Mouse (Mus musculus): ENCODE data around the gene Tlr6. TPM values are rescaled to one million over a fixed set of nuclear protein-coding genes. Genes with fewer than 3 reads are reported as not detected.

Gene Tlr6
- polyA plus RNA-seq, 1 experiment from 2014 or later, result 0.25 TPM

DNA sequence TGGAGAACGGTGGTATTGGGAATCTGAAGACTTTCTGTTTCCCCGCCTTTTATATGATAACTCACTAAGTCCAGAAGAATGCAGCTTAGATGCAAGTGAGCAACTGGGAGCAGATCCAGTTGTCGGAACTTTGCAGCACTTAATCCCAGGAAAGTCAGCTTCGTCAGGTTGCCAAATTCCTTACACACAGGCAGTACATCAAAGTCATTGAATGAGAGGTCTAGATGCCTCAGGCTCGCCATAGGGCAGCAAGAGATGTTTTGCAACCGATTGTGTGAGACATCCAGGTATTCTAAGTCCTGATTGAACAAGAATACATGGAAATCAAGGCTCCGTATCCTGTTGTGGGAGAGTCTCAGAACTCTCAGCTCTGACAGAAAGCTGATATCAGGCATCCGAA is 5.0 kb downstream of the Tlr6 start:
- H3K27me3 ChIP-seq (replicated peaks; ENCODE audit: control insufficient read depth, insufficient read depth, low read length), result no peaks in the 10 kb centered on the region
- ATAC-seq, result no peak
- no peak overlapping the region for H3K4me3 ChIP-seq (ENCODE audit: low read length)
- 79% methylated on average over 8 of the region's 8 CpGs for WGBS
- H3K27ac ChIP-seq (ENCODE audit: low read depth, low read length), result no peak overlapping the region
- no peak overlapping the region for H3K9ac ChIP-seq (ENCODE audit: low read depth, low read length)
- no peaks in the 10 kb centered on the region for H3K36me3 ChIP-seq (ENCODE audit: control insufficient read depth, insufficient read depth, low read length)
- no peaks in the 10 kb centered on the region for H3K4me1 ChIP-seq (ENCODE audit: control insufficient read depth, insufficient read depth, low read depth, low read length)
- no peaks in the 10 kb centered on the region for H3K9me3 ChIP-seq (ENCODE audit: control insufficient read depth, low read length)
- no peak overlapping the region for H3K4me2 ChIP-seq (ENCODE audit: low read length)

GRCm38 (mm10) chr5:64951486-64951885 is 8.4 kb downstream of the Tlr6 start:
- WGBS, result 90% methylated on average over 5 of the region's 5 CpGs
- Histone ChIP-seq H3K36me3 (ENCODE audit: control insufficient read depth, insufficient read depth, low read length) (no peaks in the 10 kb centered on the region), H3K4me3 (ENCODE audit: low read length) (no peak overlapping the region), H3K9me3 (ENCODE audit: control insufficient read depth, low read length) (no peaks in the 10 kb centered on the region), H3K4me1 (ENCODE audit: control insufficient read depth, insufficient read depth, low read depth, low read length) (no peaks in the 10 kb centered on the region), H3K9ac (ENCODE audit: low read depth, low read length) (no peak overlapping the region), H3K4me2 (ENCODE audit: low read length) (no peak overlapping the region), H3K27me3 (replicated peaks; ENCODE audit: control insufficient read depth, insufficient read depth, low read length) (no peaks in the 10 kb centered on the region), H3K27ac (ENCODE audit: low read depth, low read length) (no peak overlapping the region)
- no peak for ATAC-seq

DNA sequence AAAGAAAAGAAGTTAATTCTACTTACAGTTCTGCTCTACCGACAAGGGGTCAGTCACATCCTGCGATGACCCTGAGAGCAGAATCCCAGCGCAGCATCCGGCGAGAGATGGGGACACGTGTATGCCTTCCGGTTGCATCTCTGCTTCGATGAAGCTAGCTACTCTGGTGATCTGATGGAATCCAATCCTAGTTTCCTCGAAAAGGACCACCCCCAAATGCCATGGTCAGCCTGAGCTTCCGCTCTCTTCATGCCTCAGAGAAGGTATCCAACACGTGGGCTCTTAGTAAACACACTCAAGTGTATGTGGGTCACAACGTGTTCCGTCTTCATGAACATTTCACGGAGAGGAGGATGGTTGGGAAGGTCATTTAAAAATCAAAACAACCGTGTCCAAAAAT is 27.1 kb downstream of the Tlr6 start:
- Histone ChIP-seq H3K27ac (ENCODE audit: low read depth, low read length) (no peak overlapping the region), H3K27me3 (replicated peaks; ENCODE audit: control insufficient read depth, insufficient read depth, low read length) (no peaks in the 10 kb centered on the region), H3K9me3 (ENCODE audit: control insufficient read depth, low read length) (no peaks in the 10 kb centered on the region), H3K4me2 (ENCODE audit: low read length) (no peak overlapping the region), H3K4me3 (ENCODE audit: low read length) (no peak overlapping the region), H3K36me3 (ENCODE audit: control insufficient read depth, insufficient read depth, low read length) (no peaks in the 10 kb centered on the region), H3K9ac (ENCODE audit: low read depth, low read length) (no peak overlapping the region), H3K4me1 (ENCODE audit: control insufficient read depth, insufficient read depth, low read depth, low read length) (no peaks in the 10 kb centered on the region)
- WGBS, result 91% methylated on average over 15 of the region's 15 CpGs
- no peak for ATAC-seq

GRCm38 (mm10) chr5:64932215-64932614 is 27.7 kb downstream of the Tlr6 start:
- Histone ChIP-seq H3K4me2 (ENCODE audit: low read length) (no peak overlapping the region), H3K36me3 (ENCODE audit: control insufficient read depth, insufficient read depth, low read length) (no peaks in the 10 kb centered on the region), H3K4me3 (ENCODE audit: low read length) (no peak overlapping the region), H3K9me3 (ENCODE audit: control insufficient read depth, low read length) (no peaks in the 10 kb centered on the region), H3K27ac (ENCODE audit: low read depth, low read length) (no peak overlapping the region), H3K9ac (ENCODE audit: low read depth, low read length) (no peak overlapping the region), H3K27me3 (replicated peaks; ENCODE audit: control insufficient read depth, insufficient read depth, low read length) (no peaks in the 10 kb centered on the region), H3K4me1 (ENCODE audit: control insufficient read depth, insufficient read depth, low read depth, low read length) (no peaks in the 10 kb centered on the region)
- no peak for ATAC-seq
- WGBS, result 58% methylated on average over 3 of the region's 3 CpGs

DNA sequence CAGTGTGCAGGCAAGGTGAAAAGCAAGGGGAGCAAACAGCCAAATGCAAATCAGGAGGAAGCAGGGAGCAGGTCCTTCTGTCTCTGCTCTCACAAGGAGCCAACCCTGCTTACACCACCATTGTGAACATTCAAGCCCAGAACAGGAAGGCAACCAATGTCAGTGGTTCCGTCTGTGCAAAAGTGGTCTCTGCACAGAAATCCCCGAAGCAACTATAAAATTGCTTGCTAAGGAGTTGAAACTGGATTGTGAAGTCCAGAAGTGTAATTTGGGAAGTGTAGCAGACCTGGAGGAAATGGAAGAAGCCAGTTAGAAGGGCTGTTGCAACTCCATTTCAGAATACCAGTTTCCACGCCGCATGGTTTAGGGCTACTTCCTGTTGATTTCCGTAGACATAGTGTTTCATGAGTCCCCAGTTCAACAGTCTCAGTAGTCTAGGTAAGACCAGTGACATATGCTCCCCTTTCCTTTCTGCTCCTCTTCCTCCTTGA is 37.0 kb downstream of the Tlr6 start:
- Histone ChIP-seq H3K9me3 (ENCODE audit: control insufficient read depth, low read length) (peaks cover under 1% of the 10 kb centered on the region; the same call in 1 of the 2 replicates), H3K27ac (ENCODE audit: low read depth, low read length) (no peak overlapping the region), H3K27me3 (replicated peaks; ENCODE audit: control insufficient read depth, insufficient read depth, low read length) (no peaks in the 10 kb centered on the region), H3K4me3 (ENCODE audit: low read length) (no peak overlapping the region), H3K4me1 (ENCODE audit: control insufficient read depth, insufficient read depth, low read depth, low read length) (no peaks in the 10 kb centered on the region), H3K4me2 (ENCODE audit: low read length) (no peak overlapping the region), H3K9ac (ENCODE audit: low read depth, low read length) (no peak overlapping the region), H3K36me3 (ENCODE audit: control insufficient read depth, insufficient read depth, low read length) (no peaks in the 10 kb centered on the region)
- 95% methylated on average over 5 of the region's 5 CpGs for WGBS
- no peak for ATAC-seq

DNA sequence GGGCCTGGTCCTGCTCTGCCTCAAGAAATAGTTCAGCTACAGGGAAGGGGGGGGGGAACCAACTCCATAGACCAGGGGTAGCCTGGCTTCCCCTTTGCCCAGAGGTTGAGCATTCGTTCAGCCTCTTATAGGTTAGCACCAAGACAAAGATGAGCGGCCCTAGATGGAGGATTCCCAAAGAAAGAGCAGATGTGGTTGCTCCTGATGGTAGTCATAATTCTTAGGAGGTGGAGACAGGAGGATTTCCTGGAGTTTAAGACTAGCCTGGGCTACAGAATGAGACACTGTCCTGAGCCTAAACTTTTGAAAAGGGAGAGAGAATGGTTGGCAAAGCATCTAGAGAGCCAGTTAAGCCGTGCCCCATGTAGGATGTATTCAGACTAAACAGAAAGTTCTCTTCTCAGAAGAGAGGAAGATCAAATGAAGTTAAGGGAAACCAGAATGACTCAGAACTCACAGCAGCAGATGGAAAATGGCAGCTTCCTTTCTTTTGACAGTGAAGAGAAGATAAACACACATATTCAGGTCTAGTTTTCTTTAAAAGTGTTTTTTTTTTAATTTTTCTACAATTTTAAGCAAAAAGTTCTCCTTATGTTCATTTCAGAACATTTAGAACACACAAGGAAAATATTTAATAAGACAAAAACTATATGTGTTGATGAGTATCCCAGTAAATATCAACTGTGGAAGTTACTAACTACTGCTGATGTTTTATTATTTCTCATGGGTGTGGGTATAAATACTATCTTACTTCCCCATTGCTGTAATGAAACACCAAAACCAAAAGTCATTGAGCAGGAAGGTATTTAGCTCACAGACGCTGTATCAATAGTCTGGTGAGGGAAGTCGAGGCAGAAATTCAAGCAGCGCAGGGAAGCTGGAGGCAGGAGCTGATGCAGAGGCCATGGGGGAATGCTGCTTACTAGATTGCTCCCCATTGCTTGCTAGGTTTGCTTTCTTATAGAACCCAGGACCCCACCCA is 41.0 kb downstream of the Tlr6 start:
- H3K4me3 ChIP-seq (ENCODE audit: low read length), result no peak overlapping the region
- no peak overlapping the region for H3K27ac ChIP-seq (ENCODE audit: low read depth, low read length)

DNA sequence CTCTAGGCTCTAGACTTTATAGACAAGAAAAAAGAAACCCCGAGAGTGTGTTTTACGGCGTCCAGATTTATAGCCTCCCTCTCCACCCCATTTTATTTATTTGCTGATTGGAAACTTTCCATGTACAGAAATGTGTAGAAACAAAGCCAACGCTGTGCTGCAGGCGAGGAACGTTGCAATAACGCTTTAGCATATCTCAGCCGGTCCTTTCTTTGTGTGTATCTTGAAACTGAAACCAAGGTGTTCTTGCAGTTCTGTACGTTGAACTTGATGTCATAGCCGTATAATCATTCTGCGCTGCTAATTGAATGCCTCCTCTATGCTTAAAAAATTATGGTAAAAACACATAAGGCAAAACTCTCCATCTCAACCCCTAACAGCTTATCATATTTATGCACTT is 42.2 kb downstream of the Tlr6 start:
- Histone ChIP-seq H3K27me3 (replicated peaks; ENCODE audit: control insufficient read depth, insufficient read depth, low read length) (no peaks in the 10 kb centered on the region), H3K27ac (ENCODE audit: low read depth, low read length) (no peak overlapping the region), H3K36me3 (ENCODE audit: control insufficient read depth, insufficient read depth, low read length) (no peaks in the 10 kb centered on the region), H3K4me2 (ENCODE audit: low read length) (no peak overlapping the region), H3K9me3 (ENCODE audit: control insufficient read depth, low read length) (peaks cover 10% of the 10 kb centered on the region), H3K4me3 (ENCODE audit: low read length) (no peak overlapping the region), H3K9ac (ENCODE audit: low read depth, low read length) (no peak overlapping the region), H3K4me1 (ENCODE audit: control insufficient read depth, insufficient read depth, low read depth, low read length) (no peaks in the 10 kb centered on the region)
- ATAC-seq, result no peak
- WGBS, result 94% methylated on average over 11 of the region's 11 CpGs

More for the DNA sequence above, 41.0 kb downstream of the Tlr6 start:
- Histone ChIP-seq H3K27me3 (replicated peaks; ENCODE audit: control insufficient read depth, insufficient read depth, low read length) (no peaks in the 10 kb centered on the region), H3K4me1 (ENCODE audit: control insufficient read depth, insufficient read depth, low read depth, low read length) (no peaks in the 10 kb centered on the region), H3K36me3 (ENCODE audit: control insufficient read depth, insufficient read depth, low read length) (no peaks in the 10 kb centered on the region), H3K4me2 (ENCODE audit: low read length) (no peak overlapping the region), H3K9ac (ENCODE audit: low read depth, low read length) (no peak overlapping the region), H3K9me3 (ENCODE audit: control insufficient read depth, low read length) (peaks cover 10% of the 10 kb centered on the region)
- no peak for ATAC-seq
- WGBS, result 89% methylated on average over 6 of the region's 6 CpGs

DNA sequence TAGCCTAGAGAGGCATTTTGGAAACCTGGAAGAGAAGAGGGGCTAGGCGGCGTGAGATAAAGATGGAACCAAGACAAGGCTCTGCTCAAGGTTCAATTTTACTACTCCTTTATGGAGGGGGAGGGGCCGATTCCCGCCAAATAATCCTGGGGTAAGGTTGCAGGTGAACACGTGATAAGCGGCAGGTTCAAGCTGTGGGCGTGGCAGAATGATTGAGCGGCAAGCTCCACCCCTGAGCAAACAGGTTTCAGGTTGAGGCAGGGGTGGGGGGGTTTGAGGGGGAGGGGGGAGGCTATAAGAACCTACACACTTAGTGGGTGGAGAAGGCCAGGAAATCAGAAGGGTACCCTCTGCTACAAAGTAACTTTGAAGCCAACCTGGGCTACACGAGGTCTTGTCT is 42.7 kb downstream of the Tlr6 start:
- Histone ChIP-seq H3K4me1 (ENCODE audit: control insufficient read depth, insufficient read depth, low read depth, low read length) (no peaks in the 10 kb centered on the region), H3K9me3 (ENCODE audit: control insufficient read depth, low read length) (peaks cover 10% of the 10 kb centered on the region), H3K4me2 (ENCODE audit: low read length) (no peak overlapping the region), H3K27me3 (replicated peaks; ENCODE audit: control insufficient read depth, insufficient read depth, low read length) (no peaks in the 10 kb centered on the region), H3K36me3 (ENCODE audit: control insufficient read depth, insufficient read depth, low read length) (no peaks in the 10 kb centered on the region), H3K4me3 (ENCODE audit: low read length) (no peak overlapping the region), H3K27ac (ENCODE audit: low read depth, low read length) (no peak overlapping the region), H3K9ac (ENCODE audit: low read depth, low read length) (no peak overlapping the region)
- no peak for ATAC-seq
- WGBS, result 97% methylated on average over 9 of the region's 9 CpGs

DNA sequence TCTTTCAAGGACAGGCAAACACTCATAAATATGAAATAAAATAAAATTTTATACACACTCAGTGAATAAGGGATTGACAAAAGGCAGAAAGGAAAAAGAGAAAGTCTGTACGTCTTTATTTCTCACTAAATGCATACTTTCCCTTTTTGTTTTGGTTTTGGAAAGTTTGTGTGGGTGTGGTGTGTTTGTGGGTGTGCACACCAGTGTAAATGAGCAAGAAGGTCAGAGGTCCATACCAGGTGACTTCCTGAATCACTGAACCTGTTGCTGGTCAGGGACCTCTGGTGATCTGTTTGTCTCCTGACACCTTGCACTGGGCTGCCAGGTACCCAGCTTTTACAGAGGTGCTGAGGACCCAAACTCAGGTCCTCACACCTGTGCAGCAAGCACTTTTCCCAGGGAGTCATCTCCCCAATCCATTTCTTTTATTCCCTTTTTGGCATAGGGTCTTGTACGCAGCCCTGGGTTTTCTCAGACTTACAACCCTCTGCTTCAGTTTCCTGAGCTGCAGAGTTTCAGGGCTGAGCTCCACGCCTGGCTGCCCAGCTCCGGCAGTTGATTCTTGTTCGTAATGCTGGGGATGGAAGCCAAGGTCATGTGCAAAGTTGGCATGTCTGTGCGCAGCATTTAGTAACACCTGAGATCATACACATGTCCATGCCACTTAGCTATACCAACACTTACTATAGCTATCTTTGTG is 51.2 kb downstream of the Tlr6 start:
- 80% methylated on average over 6 of the region's 6 CpGs for WGBS
- H3K36me3 ChIP-seq (ENCODE audit: control insufficient read depth, insufficient read depth, low read length), result no peaks in the 10 kb centered on the region
- H3K9me3 ChIP-seq (ENCODE audit: control insufficient read depth, low read length), result no peaks in the 10 kb centered on the region
- H3K4me3 ChIP-seq (ENCODE audit: low read length), result no peak overlapping the region
- no peaks in the 10 kb centered on the region for H3K27me3 ChIP-seq (replicated peaks; ENCODE audit: control insufficient read depth, insufficient read depth, low read length)
- no peak overlapping the region for H3K9ac ChIP-seq (ENCODE audit: low read depth, low read length)
- H3K4me2 ChIP-seq (ENCODE audit: low read length), result no peak overlapping the region
- no peak for ATAC-seq
- H3K4me1 ChIP-seq (ENCODE audit: control insufficient read depth, insufficient read depth, low read depth, low read length), result no peaks in the 10 kb centered on the region
- H3K27ac ChIP-seq (ENCODE audit: low read depth, low read length), result no peak overlapping the region
